Mouse (Mus musculus) ES-E14 (cell line): ENCODE data around the gene 2310011J03Rik.

Experiments used
- CHD2 ChIP-seq: IDR thresholded peaks from 2 replicates; pipeline ENCODE4 v1.6.1; 2014; ENCODE audit warnings: mild to moderate bottlenecking, low read depth, low read length, inconsistent platforms
- MAFK ChIP-seq: IDR thresholded peaks from 2 replicates; pipeline ENCODE4 v1.6.1; 2014; ENCODE audit warnings: mild to moderate bottlenecking, low read depth, low read length, inconsistent platforms; ENCODE audit not compliant: insufficient read depth
- ZC3H11A ChIP-seq: IDR thresholded peaks from 2 replicates; pipeline ENCODE4 v1.6.1; 2012; ENCODE audit warnings: low read depth, mild to moderate bottlenecking, inconsistent platforms, low read length, borderline replicate concordance
- ZNF384 ChIP-seq: IDR thresholded peaks from 2 replicates; pipeline ENCODE4 v1.6.1; 2012; ENCODE audit warnings: low read depth, low read length, inconsistent platforms

DNA sequence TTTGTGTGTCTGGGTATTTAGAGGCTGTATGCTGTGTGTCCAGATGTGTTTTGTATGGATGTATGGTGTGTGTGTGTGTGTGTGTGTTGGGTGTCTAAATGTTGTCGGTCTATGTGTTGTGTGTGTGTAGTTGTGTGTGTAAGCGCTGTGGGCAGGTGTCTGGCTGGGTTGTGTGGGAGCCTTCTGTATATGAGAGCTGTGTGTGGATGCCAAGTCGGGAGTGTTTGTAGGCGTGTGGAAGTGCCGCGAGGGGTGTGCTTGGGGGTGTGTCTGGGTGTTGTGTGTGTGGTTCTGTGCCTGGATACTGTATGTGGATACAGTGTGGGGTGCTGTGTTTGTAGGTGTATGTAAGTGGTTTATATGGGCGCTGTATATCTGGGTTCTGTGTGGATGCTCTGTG is 37.0 kb upstream of the 2310011J03Rik start:
- TF ChIP-seq CHD2 (no peak), ZNF384 (no peak), ZC3H11A (no peak), MAFK (no peak)
